Mouse (Mus musculus): ENCODE measurements at regions not wholly inside any gene's neighbourhood (a gene's known extent, or its start where the extent isn't known, plus 50 kb on each side); places are given as distances from the start of the nearest gene placed in this dataset.

- no peaks in the 10 kb centered on the region for H3K4me1 ChIP-seq (ENCODE audit: control insufficient read depth, insufficient read depth, low read length)
- TF ChIP-seq POLR2A (IDR thresholded peaks at IDR 0.05; ENCODE audit: insufficient read depth, low read length) (no peak), EP300 (IDR thresholded peaks at IDR 0.05; ENCODE audit: insufficient read depth, low read depth, low read length) (no peak), CTCF (IDR thresholded peaks at IDR 0.05; ENCODE audit: low read depth, low read length) (no peak)
These were observed 305.2 kb upstream of the Gm9747 start for GRCm38 (mm10) chr1:81927721-81928120.

GRCm38 (mm10) chr1:81933064-81933463, 299.8 kb upstream of the Gm9747 start:
- H3K9me3 ChIP-seq (replicated peaks; ENCODE audit: control insufficient read depth, insufficient read depth, low read length, poor library complexity, severe bottlenecking) = no peaks in the 10 kb centered on the region
- no peaks in the 10 kb centered on the region for H3K27me3 ChIP-seq (ENCODE audit: control insufficient read depth, insufficient read depth, low read length, poor library complexity, severe bottlenecking)
- TF ChIP-seq POLR2A (IDR thresholded peaks at IDR 0.05; ENCODE audit: insufficient read depth, low read length) (no peak), CTCF (IDR thresholded peaks at IDR 0.05; ENCODE audit: low read depth, low read length) (no peak), EP300 (IDR thresholded peaks at IDR 0.05; ENCODE audit: insufficient read depth, low read depth, low read length) (no peak)
- H3K4me1 ChIP-seq (ENCODE audit: control insufficient read depth, insufficient read depth, low read length) = no peaks in the 10 kb centered on the region
- no peak overlapping the region for H3K4me3 ChIP-seq (ENCODE audit: low read depth, low read length)
- no peaks in the 10 kb centered on the region for H3K36me3 ChIP-seq (ENCODE audit: control insufficient read depth, insufficient read depth, low read length, poor library complexity, severe bottlenecking)
- no peak overlapping the region for H3K9ac ChIP-seq (ENCODE audit: low read depth, poor library complexity, severe bottlenecking)
- H3K27ac ChIP-seq (ENCODE audit: insufficient read depth, low read length) = no peak overlapping the region

More at GRCm38 (mm10) chr1:81927721-81928120, 305.2 kb upstream of the Gm9747 start:
- H3K27ac ChIP-seq (ENCODE audit: insufficient read depth, low read length) = no peak overlapping the region
- H3K9ac ChIP-seq (ENCODE audit: low read depth, poor library complexity, severe bottlenecking) = no peak overlapping the region
- H3K36me3 ChIP-seq (ENCODE audit: control insufficient read depth, insufficient read depth, low read length, poor library complexity, severe bottlenecking) = no peaks in the 10 kb centered on the region
- no peaks in the 10 kb centered on the region for H3K9me3 ChIP-seq (replicated peaks; ENCODE audit: control insufficient read depth, insufficient read depth, low read length, poor library complexity, severe bottlenecking)
- H3K4me3 ChIP-seq (ENCODE audit: low read depth, low read length) = no peak overlapping the region
- no peaks in the 10 kb centered on the region for H3K27me3 ChIP-seq (ENCODE audit: control insufficient read depth, insufficient read depth, low read length, poor library complexity, severe bottlenecking)

- Histone ChIP-seq H3K9ac (ENCODE audit: low read depth, poor library complexity, severe bottlenecking) (no peak overlapping the region), H3K4me3 (ENCODE audit: low read depth, low read length) (no peak overlapping the region), H3K9me3 (replicated peaks; ENCODE audit: control insufficient read depth, insufficient read depth, low read length, poor library complexity, severe bottlenecking) (no peaks in the 10 kb centered on the region), H3K27me3 (ENCODE audit: control insufficient read depth, insufficient read depth, low read length, poor library complexity, severe bottlenecking) (no peaks in the 10 kb centered on the region), H3K4me1 (ENCODE audit: control insufficient read depth, insufficient read depth, low read length) (no peaks in the 10 kb centered on the region), H3K36me3 (ENCODE audit: control insufficient read depth, insufficient read depth, low read length, poor library complexity, severe bottlenecking) (no peaks in the 10 kb centered on the region), H3K27ac (ENCODE audit: insufficient read depth, low read length) (no peak overlapping the region)
- no peak for TF ChIP-seq EP300 (IDR thresholded peaks at IDR 0.05; ENCODE audit: insufficient read depth, low read depth, low read length)
- TF ChIP-seq CTCF (IDR thresholded peaks at IDR 0.05; ENCODE audit: low read depth, low read length) = no peak
- no peak for TF ChIP-seq POLR2A (IDR thresholded peaks at IDR 0.05; ENCODE audit: insufficient read depth, low read length)
These were observed 287.7 kb upstream of the Gm9747 start for GRCm38 (mm10) chr1:81945236-81945635.

- no peak overlapping the region for H3K4me3 ChIP-seq (ENCODE audit: low read depth, low read length)
- no peaks in the 10 kb centered on the region for H3K27me3 ChIP-seq (ENCODE audit: control insufficient read depth, insufficient read depth, low read length, poor library complexity, severe bottlenecking)
- no peak for TF ChIP-seq POLR2A (IDR thresholded peaks at IDR 0.05; ENCODE audit: insufficient read depth, low read length)
- no peak for TF ChIP-seq CTCF (IDR thresholded peaks at IDR 0.05; ENCODE audit: low read depth, low read length)
- no peak for TF ChIP-seq EP300 (IDR thresholded peaks at IDR 0.05; ENCODE audit: insufficient read depth, low read depth, low read length)
These were observed 282.8 kb upstream of the Gm9747 start for GRCm38 (mm10) chr1:81950140-81950550.

GRCm38 (mm10) chr1:81950853-81951252, 282.1 kb upstream of the Gm9747 start:
- H3K9ac ChIP-seq (ENCODE audit: low read depth, poor library complexity, severe bottlenecking) = no peak overlapping the region

More at GRCm38 (mm10) chr1:81950140-81950550, 282.8 kb upstream of the Gm9747 start:
- no peaks in the 10 kb centered on the region for H3K36me3 ChIP-seq (ENCODE audit: control insufficient read depth, insufficient read depth, low read length, poor library complexity, severe bottlenecking)
- no peaks in the 10 kb centered on the region for H3K4me1 ChIP-seq (ENCODE audit: control insufficient read depth, insufficient read depth, low read length)
- no peak overlapping the region for H3K9ac ChIP-seq (ENCODE audit: low read depth, poor library complexity, severe bottlenecking)
- no peaks in the 10 kb centered on the region for H3K9me3 ChIP-seq (replicated peaks; ENCODE audit: control insufficient read depth, insufficient read depth, low read length, poor library complexity, severe bottlenecking)
- no peak overlapping the region for H3K27ac ChIP-seq (ENCODE audit: insufficient read depth, low read length)

GRCm38 (mm10) chr1:81951493-81952011, 281.4 kb upstream of the Gm9747 start:
- Histone ChIP-seq H3K4me3 (ENCODE audit: low read depth, low read length) (no peak overlapping the region), H3K36me3 (ENCODE audit: control insufficient read depth, insufficient read depth, low read length, poor library complexity, severe bottlenecking) (no peaks in the 10 kb centered on the region), H3K27me3 (ENCODE audit: control insufficient read depth, insufficient read depth, low read length, poor library complexity, severe bottlenecking) (no peaks in the 10 kb centered on the region), H3K4me1 (ENCODE audit: control insufficient read depth, insufficient read depth, low read length) (no peaks in the 10 kb centered on the region), H3K9me3 (replicated peaks; ENCODE audit: control insufficient read depth, insufficient read depth, low read length, poor library complexity, severe bottlenecking) (no peaks in the 10 kb centered on the region), H3K27ac (ENCODE audit: insufficient read depth, low read length) (no peak overlapping the region), H3K9ac (ENCODE audit: low read depth, poor library complexity, severe bottlenecking) (no peak overlapping the region)
- TF ChIP-seq CTCF (IDR thresholded peaks at IDR 0.05; ENCODE audit: low read depth, low read length) (no peak), EP300 (IDR thresholded peaks at IDR 0.05; ENCODE audit: insufficient read depth, low read depth, low read length) (no peak), POLR2A (IDR thresholded peaks at IDR 0.05; ENCODE audit: insufficient read depth, low read length) (no peak)

More at GRCm38 (mm10) chr1:81950853-81951252, 282.1 kb upstream of the Gm9747 start:
- Histone ChIP-seq H3K4me3 (ENCODE audit: low read depth, low read length) (no peak overlapping the region), H3K27me3 (ENCODE audit: control insufficient read depth, insufficient read depth, low read length, poor library complexity, severe bottlenecking) (no peaks in the 10 kb centered on the region), H3K9me3 (replicated peaks; ENCODE audit: control insufficient read depth, insufficient read depth, low read length, poor library complexity, severe bottlenecking) (no peaks in the 10 kb centered on the region), H3K36me3 (ENCODE audit: control insufficient read depth, insufficient read depth, low read length, poor library complexity, severe bottlenecking) (no peaks in the 10 kb centered on the region), H3K4me1 (ENCODE audit: control insufficient read depth, insufficient read depth, low read length) (no peaks in the 10 kb centered on the region), H3K27ac (ENCODE audit: insufficient read depth, low read length) (no peak overlapping the region)
- TF ChIP-seq EP300 (IDR thresholded peaks at IDR 0.05; ENCODE audit: insufficient read depth, low read depth, low read length) (no peak), POLR2A (IDR thresholded peaks at IDR 0.05; ENCODE audit: insufficient read depth, low read length) (no peak), CTCF (IDR thresholded peaks at IDR 0.05; ENCODE audit: low read depth, low read length) (no peak)

Data from ES-Bruce4 (cell line).